Mouse (Mus musculus): ENCODE data around the gene Rfx3. TPM values are rescaled to one million over a fixed set of nuclear protein-coding genes. Genes with fewer than 3 reads are reported as not detected.

The Rfx3 gene
- polyA plus RNA-seq, 1 experiment from 2014 or later, result 28.2 TPM

GRCm38 (mm10) chr19:27992800-27993199 lies 18.2 kb downstream of the Rfx3 start:
- WGBS, result 92% methylated on average over 7 of the region's 7 CpGs
- Histone ChIP-seq H3K36me3 (replicated peaks) (no peaks in the 10 kb centered on the region), H3K4me1 (peaks cover 28% of the 10 kb centered on the region)

GRCm38 (mm10) chr19:27988746-27989145 lies 22.2 kb downstream of the Rfx3 start:
- H3K36me3 ChIP-seq (replicated peaks), result no peaks in the 10 kb centered on the region
- peaks cover 40% of the 10 kb centered on the region for H3K4me1 ChIP-seq
- DNase-seq (ENCODE audit: extremely low spot score, low spot score), result peak; percentile 36
- H3K9me3 ChIP-seq, result no peaks in the 10 kb centered on the region
- H3K4me3 ChIP-seq, result no peak overlapping the region
- 28% methylated on average over 3 of the region's 3 CpGs for WGBS
- H3K27ac ChIP-seq, result no peak overlapping the region
- H3K27me3 ChIP-seq (ENCODE audit: poor library complexity, severe bottlenecking), result no peaks in the 10 kb centered on the region

More at GRCm38 (mm10) chr19:27992800-27993199, 18.2 kb downstream of the Rfx3 start:
- no peaks in the 10 kb centered on the region for H3K9me3 ChIP-seq
- no peak for DNase-seq (ENCODE audit: extremely low spot score, low spot score)
- H3K27me3 ChIP-seq (ENCODE audit: poor library complexity, severe bottlenecking), result no peaks in the 10 kb centered on the region
- H3K4me3 ChIP-seq, result no peak overlapping the region
- H3K27ac ChIP-seq, result no peak overlapping the region

- Histone ChIP-seq H3K9me3 (no peaks in the 10 kb centered on the region), H3K27ac (no peak overlapping the region), H3K36me3 (replicated peaks) (peaks cover 34% of the 10 kb centered on the region), H3K4me1 (no peaks in the 10 kb centered on the region), H3K4me3 (no peak overlapping the region), H3K27me3 (ENCODE audit: poor library complexity, severe bottlenecking) (no peaks in the 10 kb centered on the region)
- 87% methylated on average over 3 of the region's 3 CpGs for WGBS
- no peak for DNase-seq (ENCODE audit: extremely low spot score, low spot score)
Observed at GRCm38 (mm10) chr19:27967590-27967989, 43.4 kb downstream of the Rfx3 start.

DNA sequence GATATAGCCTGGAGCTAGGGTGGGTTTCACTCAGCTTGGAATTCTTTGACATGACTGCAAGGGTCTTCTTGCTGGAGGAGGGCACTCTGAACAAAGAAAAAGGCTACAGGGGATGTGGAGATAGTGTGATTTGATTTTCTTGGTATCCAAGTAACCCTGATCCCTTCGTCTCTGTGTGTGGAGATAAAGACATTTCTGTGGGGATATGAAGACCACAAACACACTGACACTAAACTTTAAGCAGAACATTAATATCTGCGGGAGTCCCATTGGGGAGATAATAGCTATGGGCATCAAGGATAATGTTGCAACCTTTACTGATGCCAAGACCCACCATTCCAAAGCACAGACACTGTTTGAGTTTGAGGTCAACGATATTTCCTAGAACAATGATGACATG lies 49.7 kb downstream of the Rfx3 start:
- WGBS, result 95% methylated on average over 3 of the region's 3 CpGs

DNA sequence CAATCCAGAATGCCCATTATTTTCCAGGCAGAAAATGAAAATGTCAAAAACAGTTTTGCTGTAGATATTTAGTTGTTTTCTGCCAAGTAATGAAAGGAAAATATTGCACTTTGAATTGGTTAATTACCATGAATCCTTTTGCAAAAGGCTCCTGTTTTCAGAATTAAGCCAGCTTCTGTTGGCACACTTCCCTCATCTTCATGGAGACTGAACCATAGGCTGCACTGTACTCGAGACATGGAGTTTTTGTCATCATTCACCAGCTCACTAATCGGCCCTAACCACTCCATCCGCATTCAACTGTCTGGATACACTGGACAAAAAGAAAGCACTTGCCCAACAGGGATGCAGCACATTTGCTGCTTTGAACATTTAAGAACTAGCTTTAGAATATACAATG lies 75.5 kb downstream of the Rfx3 start:
- Histone ChIP-seq H3K27ac (no peak overlapping the region), H3K4me1 (0 out of 2 replicates have a peak, but pooled peaks cover 4% of the 10 kb centered on the region), H3K36me3 (replicated peaks) (peaks cover 5% of the 10 kb centered on the region), H3K4me3 (no peak overlapping the region), H3K9me3 (no peaks in the 10 kb centered on the region), H3K27me3 (ENCODE audit: poor library complexity, severe bottlenecking) (no peaks in the 10 kb centered on the region)
- no peak for DNase-seq (ENCODE audit: extremely low spot score, low spot score)
- 78% methylated on average over 3 of the region's 3 CpGs for WGBS

More for the DNA sequence above, 49.7 kb downstream of the Rfx3 start:
- H3K4me3 ChIP-seq, result no peak overlapping the region
- H3K27ac ChIP-seq, result no peak overlapping the region
- H3K4me1 ChIP-seq, result no peaks in the 10 kb centered on the region
- no peaks in the 10 kb centered on the region for H3K9me3 ChIP-seq
- no peaks in the 10 kb centered on the region for H3K27me3 ChIP-seq (ENCODE audit: poor library complexity, severe bottlenecking)
- DNase-seq (ENCODE audit: extremely low spot score, low spot score), result no peak
- peaks cover 45% of the 10 kb centered on the region for H3K36me3 ChIP-seq (replicated peaks)

- H3K4me3 ChIP-seq, result no peak overlapping the region
- H3K9me3 ChIP-seq, result no peaks in the 10 kb centered on the region
- H3K27ac ChIP-seq, result no peak overlapping the region
- peaks cover 5% of the 10 kb centered on the region for H3K36me3 ChIP-seq (replicated peaks)
- H3K27me3 ChIP-seq (ENCODE audit: poor library complexity, severe bottlenecking), result no peaks in the 10 kb centered on the region
- WGBS, result 94% methylated on average over 2 of the region's 2 CpGs
- H3K4me1 ChIP-seq, result 0 out of 2 replicates have a peak, but pooled peaks cover 4% of the 10 kb centered on the region
- no peak for DNase-seq (ENCODE audit: extremely low spot score, low spot score)
Observed at GRCm38 (mm10) chr19:27931136-27931535, 79.8 kb downstream of the Rfx3 start.

DNA sequence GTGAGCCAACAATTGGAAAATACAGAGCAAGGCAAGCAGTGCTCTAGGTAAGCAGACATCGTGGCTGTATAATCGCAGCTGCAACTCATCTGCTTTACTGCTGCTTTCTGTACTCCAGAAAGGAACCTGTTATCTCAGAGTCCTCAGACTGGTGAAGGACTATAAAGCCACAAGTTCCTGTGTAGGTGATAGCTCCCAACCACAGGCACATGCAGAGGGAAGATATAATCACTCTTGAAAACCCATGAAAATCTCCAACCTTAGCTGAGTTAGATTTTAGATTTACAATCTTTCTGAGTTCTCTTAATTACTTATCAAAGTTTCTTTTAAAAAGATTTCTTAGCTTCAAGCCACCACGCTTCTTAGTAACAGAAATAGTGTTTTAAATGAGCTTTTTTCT lies 84.6 kb downstream of the Rfx3 start:
- Histone ChIP-seq H3K4me1 (no peaks in the 10 kb centered on the region), H3K27ac (no peak overlapping the region), H3K27me3 (ENCODE audit: poor library complexity, severe bottlenecking) (no peaks in the 10 kb centered on the region), H3K9me3 (no peaks in the 10 kb centered on the region), H3K36me3 (replicated peaks) (no peaks in the 10 kb centered on the region; the same call in 1 of the 2 replicates), H3K4me3 (no peak overlapping the region)
- 96% methylated on average over 3 of the region's 3 CpGs for WGBS
- DNase-seq (ENCODE audit: extremely low spot score, low spot score), result no peak

DNA sequence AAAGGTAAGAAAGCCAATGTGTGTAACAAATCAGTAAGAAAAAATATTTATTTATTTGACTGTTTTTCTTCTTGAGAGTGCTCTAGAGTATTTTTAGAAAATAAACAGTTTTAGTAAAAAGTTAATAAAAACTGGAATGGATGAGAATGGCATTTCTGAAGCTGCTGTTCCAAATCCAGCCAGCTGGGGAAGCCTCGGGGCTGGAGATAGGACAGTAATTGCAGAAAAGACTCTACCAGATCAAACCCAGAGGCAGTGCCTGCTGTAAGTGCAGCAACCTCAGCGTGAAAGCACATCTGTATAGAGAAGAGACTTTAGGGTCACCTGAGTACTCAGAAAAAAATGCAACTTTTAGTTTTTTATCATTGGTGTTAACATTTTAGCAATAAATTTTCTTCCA lies 91.9 kb downstream of the Rfx3 start:
- DNase-seq (ENCODE audit: extremely low spot score, low spot score), result no peak
- no peaks in the 10 kb centered on the region for H3K36me3 ChIP-seq (replicated peaks)
- H3K27me3 ChIP-seq (ENCODE audit: poor library complexity, severe bottlenecking), result no peaks in the 10 kb centered on the region
- H3K4me1 ChIP-seq, result no peaks in the 10 kb centered on the region
- H3K4me3 ChIP-seq, result no peak overlapping the region
- no peak overlapping the region for H3K27ac ChIP-seq
- H3K9me3 ChIP-seq, result no peaks in the 10 kb centered on the region
- WGBS, result 67% methylated on average over 2 of the region's 2 CpGs

DNA sequence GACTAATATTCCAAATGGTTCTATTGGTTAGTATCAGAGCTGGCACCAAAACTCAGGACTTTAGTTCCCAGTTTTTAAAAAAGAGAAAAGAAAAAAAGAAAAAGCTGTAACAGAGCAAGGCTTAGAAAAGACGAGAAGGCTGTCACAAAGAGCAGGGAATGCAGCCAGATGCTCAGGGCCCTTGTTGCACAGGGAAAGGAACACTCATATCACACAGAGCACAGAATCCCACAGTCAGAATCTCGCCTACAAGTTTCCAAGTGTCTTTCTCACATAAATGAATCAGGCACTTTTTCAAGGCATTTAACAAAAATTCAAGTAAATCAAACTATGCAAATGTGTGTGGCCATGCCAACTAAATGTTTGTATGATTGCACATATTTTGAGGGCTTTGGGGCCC lies 94.5 kb downstream of the Rfx3 start:
- no peak overlapping the region for H3K27ac ChIP-seq
- H3K4me1 ChIP-seq, result no peaks in the 10 kb centered on the region
- 77% methylated on average over 2 of the region's 2 CpGs for WGBS

GRCm38 (mm10) chr19:27906976-27907375 lies 104.0 kb downstream of the Rfx3 start:
- peaks cover 47% of the 10 kb centered on the region for H3K27me3 ChIP-seq (ENCODE audit: poor library complexity, severe bottlenecking)
- no peaks in the 10 kb centered on the region for H3K9me3 ChIP-seq
- 73% methylated on average over 5 of the region's 5 CpGs for WGBS
- H3K4me3 ChIP-seq, result no peak overlapping the region
- H3K4me1 ChIP-seq, result peaks cover 24% of the 10 kb centered on the region
- no peak overlapping the region for H3K27ac ChIP-seq
- no peaks in the 10 kb centered on the region; the same call in 1 of the 2 replicates for H3K36me3 ChIP-seq (replicated peaks)
- no peak for DNase-seq (ENCODE audit: extremely low spot score, low spot score)

More for the DNA sequence above, 94.5 kb downstream of the Rfx3 start:
- Histone ChIP-seq H3K4me3 (no peak overlapping the region), H3K36me3 (replicated peaks) (no peaks in the 10 kb centered on the region), H3K9me3 (no peaks in the 10 kb centered on the region), H3K27me3 (ENCODE audit: poor library complexity, severe bottlenecking) (no peaks in the 10 kb centered on the region)
- DNase-seq (ENCODE audit: extremely low spot score, low spot score), result no peak

DNA sequence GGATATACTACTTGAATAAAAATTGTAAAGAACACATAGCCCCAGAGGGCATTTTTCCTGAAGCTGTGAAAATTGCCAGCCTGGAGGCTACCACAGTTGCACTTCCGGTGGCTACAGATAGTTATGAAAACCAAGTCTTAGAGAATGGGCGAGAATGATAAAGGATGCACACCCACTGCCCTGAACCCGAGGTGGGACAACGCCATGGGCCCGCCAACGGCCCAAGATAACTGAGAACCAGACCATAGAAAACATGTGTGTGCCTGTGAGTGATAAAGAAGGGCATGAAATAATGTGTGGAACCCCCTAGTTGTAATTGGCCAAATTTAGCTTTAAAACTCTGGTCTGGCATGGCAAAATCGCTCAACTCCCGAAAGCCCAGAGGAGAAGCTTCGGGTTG lies 105.0 kb downstream of the Rfx3 start:
- DNase-seq (ENCODE audit: extremely low spot score, low spot score), result no peak
- no peaks in the 10 kb centered on the region; the same call in 1 of the 2 replicates for H3K36me3 ChIP-seq (replicated peaks)
- H3K27me3 ChIP-seq (ENCODE audit: poor library complexity, severe bottlenecking), result peaks cover 56% of the 10 kb centered on the region
- no peak overlapping the region for H3K4me3 ChIP-seq
- peaks cover 24% of the 10 kb centered on the region for H3K4me1 ChIP-seq
- 93% methylated on average over 9 of the region's 9 CpGs for WGBS
- H3K9me3 ChIP-seq, result no peaks in the 10 kb centered on the region
- H3K27ac ChIP-seq, result no peak overlapping the region

DNA sequence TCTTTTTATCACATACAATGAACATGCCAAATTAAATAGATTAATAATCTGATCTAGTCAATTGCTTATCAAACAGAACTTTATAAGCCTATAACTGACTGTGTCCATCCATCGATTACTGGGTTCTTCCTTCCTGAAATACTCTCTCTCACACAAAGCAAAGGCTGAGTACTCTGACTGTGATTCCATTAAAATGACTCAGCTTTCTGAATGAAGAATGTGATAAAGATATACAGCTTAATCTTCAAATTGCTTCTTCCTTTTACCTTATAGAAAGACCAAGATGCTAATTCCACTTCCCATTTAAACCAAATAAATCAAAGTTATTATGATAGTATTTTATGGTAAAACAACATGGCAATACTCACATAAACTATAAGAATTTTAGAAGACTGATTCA lies 105.8 kb downstream of the Rfx3 start:
- DNase-seq (ENCODE audit: extremely low spot score, low spot score), result no peak
- Histone ChIP-seq H3K27ac (no peak overlapping the region), H3K4me1 (peaks cover 24% of the 10 kb centered on the region), H3K4me3 (no peak overlapping the region), H3K27me3 (ENCODE audit: poor library complexity, severe bottlenecking) (peaks cover 60% of the 10 kb centered on the region), H3K9me3 (no peaks in the 10 kb centered on the region), H3K36me3 (replicated peaks) (peaks cover 7% of the 10 kb centered on the region)
- 49% methylated on average over 1 of the region's 1 CpGs for WGBS

DNA sequence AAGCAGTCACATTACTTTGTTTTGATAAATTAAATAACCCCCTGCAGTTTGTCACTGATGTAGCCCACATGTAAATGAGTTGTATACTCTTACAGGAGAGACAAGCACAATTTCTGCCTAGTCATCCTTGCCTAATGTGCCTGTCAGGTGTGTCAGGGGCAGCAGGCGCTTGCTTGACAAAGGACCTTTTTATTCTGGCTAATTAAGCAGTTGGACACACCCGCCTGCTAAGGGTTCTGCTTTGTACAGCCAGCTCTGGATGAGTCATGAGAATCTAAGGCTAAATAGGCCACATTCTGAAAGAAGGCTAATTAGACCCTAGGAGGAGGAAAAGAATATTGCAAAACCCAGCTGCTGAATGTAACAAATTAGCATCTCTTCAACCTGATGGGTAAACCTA lies 106.3 kb downstream of the Rfx3 start:
- 12% methylated on average over 2 of the region's 2 CpGs for WGBS
- Histone ChIP-seq H3K27me3 (ENCODE audit: poor library complexity, severe bottlenecking) (peaks cover 60% of the 10 kb centered on the region), H3K9me3 (no peaks in the 10 kb centered on the region), H3K27ac (no peak overlapping the region), H3K4me3 (no peak overlapping the region), H3K4me1 (peaks cover 24% of the 10 kb centered on the region), H3K36me3 (replicated peaks) (peaks cover 8% of the 10 kb centered on the region)
- peak; percentile 61 for DNase-seq (ENCODE audit: extremely low spot score, low spot score)

DNA sequence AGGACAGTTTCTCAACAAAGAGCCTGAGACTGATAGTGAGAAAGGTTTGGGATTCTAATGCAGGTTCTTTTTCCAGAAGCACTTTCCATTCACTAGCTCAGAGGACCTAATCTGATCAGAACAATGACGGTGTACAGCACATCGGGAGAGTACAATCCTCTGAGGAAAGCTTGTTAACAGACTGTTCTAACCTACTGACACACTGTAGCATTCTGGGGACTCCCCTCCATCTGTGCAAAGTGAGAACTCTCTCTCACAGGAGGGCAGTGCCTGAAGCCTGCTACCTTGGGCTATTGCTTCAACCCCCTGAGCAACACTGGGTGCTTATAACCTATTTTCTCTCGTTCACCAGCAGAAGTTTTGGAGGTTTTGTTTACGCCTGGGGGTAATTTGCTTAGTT lies 106.8 kb downstream of the Rfx3 start:
- Histone ChIP-seq H3K9me3 (no peaks in the 10 kb centered on the region), H3K27me3 (ENCODE audit: poor library complexity, severe bottlenecking) (peaks cover 60% of the 10 kb centered on the region), H3K36me3 (replicated peaks) (peaks cover 12% of the 10 kb centered on the region), H3K27ac (0 out of 2 replicates have a peak overlapping the region, but pooled peaks have one; percentile 53), H3K4me3 (no peak overlapping the region), H3K4me1 (peaks cover 24% of the 10 kb centered on the region)
- WGBS, result 21% methylated on average over 4 of the region's 4 CpGs
- peak; percentile 17 for DNase-seq (ENCODE audit: extremely low spot score, low spot score)

Measured in forebrain, embryonic 10.5 days (tissue).